Mouse (Mus musculus) midbrain, embryonic 13.5 days (tissue): Measurements from ENCODE around the gene Zfp872. TPM values are rescaled to one million over a fixed set of nuclear protein-coding genes. Genes with fewer than 3 reads are reported as not detected.
A peak's percentile ranks its signal among the peaks of the same experiment; 100 is the strongest.
"Not testable (repeated sequence)": the region's sequence is repeated elsewhere in the genome, so short reads cannot be mapped to it uniquely, and the experiment has no call there.

Experiments
- ATAC-seq: fragments of 200-750 bp; cut with Nextera tagmentation; 2 replicates; pipeline ENCODE4 v1.8.0; 2017; ENCODE audit warnings: mild to moderate bottlenecking, moderate TSS enrichment, moderate library complexity
- H3K27ac ChIP-seq: fragments of 300-500 bp; sonication (generic); 2 replicates; pipeline ENCODE4 v1.5.1; 2015; ENCODE audit warnings: inconsistent platforms, mild to moderate bottlenecking, moderate library complexity
- H3K27me3 ChIP-seq: fragments of 300-500 bp; sonication (generic); 2 replicates; pipeline ENCODE4 v1.6.1; 2015; ENCODE audit warnings: mild to moderate bottlenecking, inconsistent platforms
- H3K36me3 ChIP-seq: fragments of 300-500 bp; sonication (generic); 2 replicates; pipeline ENCODE4 v1.6.1; 2015; ENCODE audit warnings: mild to moderate bottlenecking, inconsistent platforms
- H3K4me1 ChIP-seq: fragments of 300-500 bp; sonication (generic); replicated peaks from 2 replicates; pipeline ENCODE4 v1.6.1; 2015; ENCODE audit warnings: inconsistent platforms
- H3K4me2 ChIP-seq: fragments of 300-500 bp; sonication (generic); replicated peaks from 2 replicates; pipeline ENCODE4 v1.6.1; 2015; ENCODE audit warnings: moderate library complexity, mild to moderate bottlenecking, inconsistent platforms
- H3K4me3 ChIP-seq: fragments of 300-500 bp; sonication (generic); replicated peaks from 2 replicates; pipeline ENCODE4 v1.5.1; 2015; ENCODE audit warnings: mild to moderate bottlenecking, inconsistent platforms
- H3K9ac ChIP-seq: fragments of 300-500 bp; sonication (generic); replicated peaks from 2 replicates; pipeline ENCODE4 v1.6.1; 2015; ENCODE audit warnings: mild to moderate bottlenecking, inconsistent platforms
- H3K9me3 ChIP-seq: fragments of 300-500 bp; sonication (generic); 2 replicates; pipeline ENCODE4 v1.6.1; 2016; ENCODE audit warnings: mild to moderate bottlenecking, inconsistent platforms
- WGBS: fragments of 180-500 bp; shearing (Covaris S2); methylation state at CpG from one replicate; pipeline ENCODE4 v1.1.7; 2015; 5-methylcytosine and 5-hydroxymethylcytosine counted together
- polyA plus RNA-seq: library from polyadenylated mRNA; unstranded; fragments of >200 nt; fragmentation: Nextera tagmentation; extraction: Ambion mirVana; gene quantifications from 2 replicates; pipeline ENCODE4 v1.2.1, GENCODE M21; 2015

The Zfp872 gene
- 0.22 and 0.24 TPM in 2 replicates for polyA plus RNA-seq

GRCm38 (mm10) chr9:22188025-22188611 is at the start of gene Zfp872:
Zfp872 (plus strand) TSS chr9:22188090.
- 18% methylated on average over 43 of the region's 43 CpGs for WGBS

GRCm38 (mm10) chr9:22138480-22138879 is 49.4 kb upstream of the Zfp872 start:
- H3K4me1 ChIP-seq: peaks cover 10% of the 10 kb centered on the region
- peaks cover 5% of the 10 kb centered on the region; the same call in 1 of the 2 replicates for H3K27me3 ChIP-seq
- H3K36me3 ChIP-seq: no peaks in the 10 kb centered on the region
- ATAC-seq: no peak
- WGBS: 37% methylated on average over 2 of the region's 2 CpGs
- H3K4me2 ChIP-seq: no peak overlapping the region
- H3K27ac ChIP-seq: no peak overlapping the region
- no peak overlapping the region for H3K9ac ChIP-seq
- no peaks in the 10 kb centered on the region for H3K9me3 ChIP-seq
- H3K4me3 ChIP-seq: no peak overlapping the region

More at GRCm38 (mm10) chr9:22188025-22188611, at the start of gene Zfp872:
- ATAC-seq: peak; percentile 82
- peaks cover 8% of the 10 kb centered on the region; the same call in 1 of the 2 replicates for H3K4me1 ChIP-seq
- no peak within 1 kb of the TSS for H3K27ac ChIP-seq
- H3K4me2 ChIP-seq: peak within 1 kb of the TSS; percentile 69
- H3K36me3 ChIP-seq: no peaks in the 10 kb centered on the region
- H3K4me3 ChIP-seq: peak within 1 kb of the TSS; percentile 45
- H3K9ac ChIP-seq: peak within 1 kb of the TSS; percentile 55
- H3K27me3 ChIP-seq: peaks cover 11% of the 10 kb centered on the region; the same call in 1 of the 2 replicates
- peaks cover 5% of the 10 kb centered on the region; the same call in 1 of the 2 replicates for H3K9me3 ChIP-seq

- Histone ChIP-seq H3K4me2 (no peak overlapping the region), H3K9ac (no peak overlapping the region), H3K27me3 (peaks cover 5% of the 10 kb centered on the region; the same call in 1 of the 2 replicates), H3K4me1 (peaks cover 10% of the 10 kb centered on the region), H3K36me3 (no peaks in the 10 kb centered on the region), H3K9me3 (no peaks in the 10 kb centered on the region), H3K27ac (no peak overlapping the region), H3K4me3 (no peak overlapping the region)
- 93% methylated on average over 5 of the region's 5 CpGs for WGBS
- ATAC-seq: no peak
Measured at GRCm38 (mm10) chr9:22139746-22140145, 48.1 kb upstream of the Zfp872 start.

GRCm38 (mm10) chr9:22143108-22144037 is 44.5 kb upstream of the Zfp872 start:
- peak; percentile 67; the same call in 1 of the 2 replicates for ATAC-seq
- H3K36me3 ChIP-seq: no peaks in the 10 kb centered on the region
- H3K9ac ChIP-seq: no peak overlapping the region
- no peaks in the 10 kb centered on the region for H3K27me3 ChIP-seq
- H3K4me2 ChIP-seq: no peak overlapping the region
- H3K4me3 ChIP-seq: no peak overlapping the region
- WGBS: 58% methylated on average over 17 of the region's 17 CpGs
- H3K9me3 ChIP-seq: no peaks in the 10 kb centered on the region
- no peak overlapping the region for H3K27ac ChIP-seq
- H3K4me1 ChIP-seq: no peaks in the 10 kb centered on the region

GRCm38 (mm10) chr9:22144304-22144965 is 43.5 kb upstream of the Zfp872 start:
- 81% methylated on average over 8 of the region's 8 CpGs for WGBS
- Histone ChIP-seq H3K4me2 (no peak overlapping the region), H3K4me3 (no peak overlapping the region), H3K4me1 (no peaks in the 10 kb centered on the region), H3K27me3 (no peaks in the 10 kb centered on the region), H3K9ac (no peak overlapping the region), H3K9me3 (no peaks in the 10 kb centered on the region), H3K27ac (no peak overlapping the region), H3K36me3 (no peaks in the 10 kb centered on the region)
- ATAC-seq: no peak

GRCm38 (mm10) chr9:22149426-22150248 is 38.3 kb upstream of the Zfp872 start:
- Histone ChIP-seq H3K9me3 (no peaks in the 10 kb centered on the region), H3K36me3 (no peaks in the 10 kb centered on the region), H3K4me2 (no peak overlapping the region), H3K4me3 (no peak overlapping the region), H3K27ac (no peak overlapping the region), H3K27me3 (no peaks in the 10 kb centered on the region), H3K9ac (no peak overlapping the region), H3K4me1 (no peaks in the 10 kb centered on the region)
- 78% methylated on average over 20 of the region's 20 CpGs for WGBS
- ATAC-seq: no peak

GRCm38 (mm10) chr9:22150249-22150693 is 37.6 kb upstream of the Zfp872 start:
- H3K4me3 ChIP-seq, H3K9me3 ChIP-seq, H3K9ac ChIP-seq, H3K4me1 ChIP-seq, ATAC-seq, H3K4me2 ChIP-seq, H3K27me3 ChIP-seq, H3K27ac ChIP-seq, H3K36me3 ChIP-seq: not testable (repeated sequence)
- 85% methylated on average over 7 of the region's 7 CpGs for WGBS

GRCm38 (mm10) chr9:22150946-22151345 is 36.9 kb upstream of the Zfp872 start:
- no peak overlapping the region for H3K27ac ChIP-seq
- no peak for ATAC-seq
- no peaks in the 10 kb centered on the region for H3K36me3 ChIP-seq
- no peak overlapping the region for H3K4me3 ChIP-seq
- WGBS: 89% methylated on average over 2 of the region's 2 CpGs
- no peak overlapping the region for H3K9ac ChIP-seq
- H3K9me3 ChIP-seq: no peaks in the 10 kb centered on the region
- no peaks in the 10 kb centered on the region for H3K27me3 ChIP-seq
- peaks cover 4% of the 10 kb centered on the region for H3K4me1 ChIP-seq
- H3K4me2 ChIP-seq: no peak overlapping the region

GRCm38 (mm10) chr9:22153810-22154209 is 34.1 kb upstream of the Zfp872 start:
- H3K27me3 ChIP-seq: no peaks in the 10 kb centered on the region; the same call in 1 of the 2 replicates
- H3K4me1 ChIP-seq: peaks cover 19% of the 10 kb centered on the region
- no peak overlapping the region for H3K4me2 ChIP-seq
- H3K9me3 ChIP-seq: no peaks in the 10 kb centered on the region
- no peak for ATAC-seq
- H3K4me3 ChIP-seq: no peak overlapping the region
- no peaks in the 10 kb centered on the region for H3K36me3 ChIP-seq
- H3K27ac ChIP-seq: no peak overlapping the region
- H3K9ac ChIP-seq: no peak overlapping the region
- 87% methylated on average over 3 of the region's 3 CpGs for WGBS

- peak overlapping the region; percentile 45; the same call in 1 of the 2 replicates for H3K4me2 ChIP-seq
Measured at GRCm38 (mm10) chr9:22155614-22156013, 32.3 kb upstream of the Zfp872 start.

More at GRCm38 (mm10) chr9:22155614-22156013, 32.3 kb upstream of the Zfp872 start:
- Histone ChIP-seq H3K27me3 (no peaks in the 10 kb centered on the region; the same call in 1 of the 2 replicates), H3K36me3 (no peaks in the 10 kb centered on the region), H3K9me3 (no peaks in the 10 kb centered on the region), H3K4me1 (peaks cover 19% of the 10 kb centered on the region), H3K4me3 (no peak overlapping the region), H3K9ac (no peak overlapping the region), H3K27ac (no peak overlapping the region)
- peak; percentile 12 for ATAC-seq
- WGBS: 30% methylated on average over 10 of the region's 10 CpGs
